Mouse (Mus musculus) hindbrain, embryonic 11.5 days (tissue): ENCODE data around the gene Pi16. TPM values are rescaled to one million over a fixed set of nuclear protein-coding genes. Genes with fewer than 3 reads are reported as not detected.
A peak's percentile ranks its signal among the peaks of the same experiment; 100 is the strongest.
"Not testable (repeated sequence)": the region's sequence is repeated elsewhere in the genome, so short reads cannot be mapped to it uniquely, and the experiment has no call there.

ENCODE experiments used
- ATAC-seq: fragments of 200-750 bp; cut with Nextera tagmentation; 2 replicates; pipeline ENCODE4 v1.8.0; 2017; ENCODE audit warnings: mild to moderate bottlenecking, moderate TSS enrichment, moderate library complexity; ENCODE audit not compliant: low FRiP score
- DNase-seq: peaks from one replicate; pipeline ENCODE4 v3.0.0-alpha.2; 2015; ENCODE audit warnings: low spot score
- H3K27ac ChIP-seq: fragments of 300-500 bp; sonication (generic); 2 replicates; pipeline ENCODE4 v1.5.1; 2014; ENCODE audit warnings: mild to moderate bottlenecking, low read depth, low read length
- H3K27me3 ChIP-seq: fragments of 300-500 bp; sonication (generic); 2 replicates; pipeline ENCODE4 v1.6.1; 2014; ENCODE audit warnings: mild to moderate bottlenecking, low read length, moderate library complexity, mixed read lengths; ENCODE audit not compliant: control insufficient read depth, insufficient read depth
- H3K36me3 ChIP-seq: fragments of 300-500 bp; sonication (generic); 2 replicates; pipeline ENCODE4 v1.6.1; 2014; ENCODE audit warnings: mild to moderate bottlenecking, low read length, moderate library complexity, mixed read lengths; ENCODE audit not compliant: control insufficient read depth, insufficient read depth
- H3K4me1 ChIP-seq: fragments of 300-500 bp; sonication (generic); replicated peaks from 2 replicates; pipeline ENCODE4 v1.6.1; 2014; ENCODE audit warnings: low read length, mixed read lengths; ENCODE audit not compliant: control insufficient read depth, insufficient read depth
- H3K4me2 ChIP-seq: fragments of 300-500 bp; sonication (generic); replicated peaks from 2 replicates; pipeline ENCODE4 v1.6.1; 2014; ENCODE audit warnings: mild to moderate bottlenecking, low read depth, low read length
- H3K4me3 ChIP-seq: fragments of 300-500 bp; sonication (generic); 2 replicates; pipeline ENCODE4 v1.5.1; 2014; ENCODE audit warnings: low read depth, low read length
- H3K9ac ChIP-seq: fragments of 300-500 bp; sonication (generic); 2 replicates; pipeline ENCODE4 v1.6.1; 2014; ENCODE audit warnings: low read depth, low read length
- H3K9me3 ChIP-seq: fragments of 300-500 bp; sonication (generic); 2 replicates; pipeline ENCODE4 v1.6.1; 2016; ENCODE audit warnings: low read length; ENCODE audit not compliant: control insufficient read depth
- WGBS: fragments of 180-500 bp; shearing (Covaris S2); extraction: QIAGEN DNeasy Blood & Tissue Kit; methylation state at CpG from one replicate; pipeline ENCODE4 v1.1.7; 2014; 5-methylcytosine and 5-hydroxymethylcytosine counted together
- polyA plus RNA-seq: library from polyadenylated mRNA; unstranded; fragments of >200 nt; fragmentation: Nextera tagmentation; extraction: Ambion mirVana; gene quantifications from 2 replicates; pipeline ENCODE4 v1.2.1, GENCODE M21; 2014

The Pi16 gene
- 0.32 and 0.67 TPM in 2 replicates for polyA plus RNA-seq

- DNase-seq, H3K36me3 ChIP-seq, H3K4me1 ChIP-seq, H3K4me2 ChIP-seq, ATAC-seq, H3K27ac ChIP-seq, H3K4me3 ChIP-seq, H3K9ac ChIP-seq, H3K9me3 ChIP-seq: not testable (repeated sequence)
- WGBS, result 90% methylated on average over 3 of the region's 3 CpGs
- peaks cover 21% of the 10 kb centered on the region for H3K27me3 ChIP-seq
Observed at GRCm38 (mm10) chr17:29317380-29317779, at the start of gene Pi16. TSS of gene Pi16 (plus strand) at chr17:29317680.

GRCm38 (mm10) chr17:29267931-29268681 is 49.4 kb upstream of the Pi16 start:
- peak overlapping the region; percentile 84 for H3K4me3 ChIP-seq
- H3K9me3 ChIP-seq, result no peaks in the 10 kb centered on the region
- no peak overlapping the region for H3K9ac ChIP-seq
- 61% methylated on average over 6 of the region's 6 CpGs for WGBS
- no peaks in the 10 kb centered on the region for H3K36me3 ChIP-seq
- H3K4me2 ChIP-seq, result peak overlapping the region; percentile 19; the same call in 1 of the 2 replicates
- H3K4me1 ChIP-seq, result 0 out of 2 replicates have a peak, but pooled peaks cover 3% of the 10 kb centered on the region
- no peak overlapping the region; the same call in 1 of the 2 replicates for H3K27ac ChIP-seq
- peak; percentile 43; the same call in 1 of the 2 replicates for ATAC-seq
- DNase-seq, result no peak
- no peaks in the 10 kb centered on the region for H3K27me3 ChIP-seq

- Histone ChIP-seq H3K36me3 (no peaks in the 10 kb centered on the region), H3K27me3 (no peaks in the 10 kb centered on the region), H3K4me2 (peak within 1 kb of the TSS; percentile 75), H3K27ac (peak within 1 kb of the TSS; percentile 89), H3K9me3 (no peaks in the 10 kb centered on the region), H3K9ac (peak within 1 kb of the TSS; percentile 96), H3K4me3 (peak within 1 kb of the TSS; percentile 84), H3K4me1 (0 out of 2 replicates have a peak, but pooled peaks cover 3% of the 10 kb centered on the region)
- 1% methylated on average over 39 of the region's 63 CpGs for WGBS
- peak; percentile 96 for DNase-seq
- ATAC-seq, result peak; percentile 89
Observed at GRCm38 (mm10) chr17:29268682-29269348, 48.7 kb upstream of the Pi16 start, which contains the start of gene BC004004. TSS of gene BC004004 (plus strand) at chr17:29268788.

GRCm38 (mm10) chr17:29269349-29269706 is 48.2 kb upstream of the Pi16 start:
- 29% methylated on average over 10 of the region's 10 CpGs for WGBS

GRCm38 (mm10) chr17:29270148-29270698 is 47.3 kb upstream of the Pi16 start:
- Histone ChIP-seq H3K4me2 (no peak overlapping the region; the same call in 1 of the 2 replicates), H3K9me3 (no peaks in the 10 kb centered on the region), H3K4me1 (no peaks in the 10 kb centered on the region), H3K36me3 (no peaks in the 10 kb centered on the region), H3K4me3 (no peak overlapping the region), H3K9ac (no peak overlapping the region), H3K27me3 (no peaks in the 10 kb centered on the region), H3K27ac (no peak overlapping the region)
- ATAC-seq (no peak), DNase-seq (no peak)
- WGBS, result 92% methylated on average over 9 of the region's 9 CpGs

More at GRCm38 (mm10) chr17:29269349-29269706, 48.2 kb upstream of the Pi16 start:
- no peaks in the 10 kb centered on the region for H3K9me3 ChIP-seq
- no peaks in the 10 kb centered on the region for H3K36me3 ChIP-seq
- H3K9ac ChIP-seq, result peak overlapping the region; percentile 96
- DNase-seq (no peak), ATAC-seq (no peak)
- 0 out of 2 replicates have a peak, but pooled peaks cover 3% of the 10 kb centered on the region for H3K4me1 ChIP-seq
- peak overlapping the region; percentile 75 for H3K4me2 ChIP-seq
- peak overlapping the region; percentile 89 for H3K27ac ChIP-seq
- H3K4me3 ChIP-seq, result peak overlapping the region; percentile 84
- H3K27me3 ChIP-seq, result no peaks in the 10 kb centered on the region

- no peaks in the 10 kb centered on the region for H3K36me3 ChIP-seq
- ATAC-seq (no peak), DNase-seq (no peak)
- no peaks in the 10 kb centered on the region for H3K4me1 ChIP-seq
- 80% methylated on average over 7 of the region's 7 CpGs for WGBS
- no peak overlapping the region for H3K9ac ChIP-seq
- H3K4me3 ChIP-seq, result no peak overlapping the region
- H3K27ac ChIP-seq, result no peak overlapping the region
- no peaks in the 10 kb centered on the region for H3K27me3 ChIP-seq
- no peak overlapping the region for H3K4me2 ChIP-seq
- no peaks in the 10 kb centered on the region for H3K9me3 ChIP-seq
Observed at GRCm38 (mm10) chr17:29273156-29273555, 44.3 kb upstream of the Pi16 start.

GRCm38 (mm10) chr17:29273889-29274288 is 43.6 kb upstream of the Pi16 start:
- no peak overlapping the region for H3K4me3 ChIP-seq
- DNase-seq, result no peak

GRCm38 (mm10) chr17:29280422-29280821 is 37.1 kb upstream of the Pi16 start:
- no peaks in the 10 kb centered on the region for H3K4me1 ChIP-seq
- H3K4me2 ChIP-seq, result no peak overlapping the region
- ATAC-seq, result no peak
- H3K27ac ChIP-seq, result no peak overlapping the region
- no peak overlapping the region for H3K4me3 ChIP-seq
- WGBS, result 85% methylated on average over 5 of the region's 5 CpGs
- no peaks in the 10 kb centered on the region for H3K27me3 ChIP-seq
- no peaks in the 10 kb centered on the region for H3K9me3 ChIP-seq
- H3K36me3 ChIP-seq, result no peaks in the 10 kb centered on the region
- H3K9ac ChIP-seq, result no peak overlapping the region
- no peak for DNase-seq

More at GRCm38 (mm10) chr17:29273889-29274288, 43.6 kb upstream of the Pi16 start:
- Histone ChIP-seq H3K27me3 (no peaks in the 10 kb centered on the region), H3K27ac (no peak overlapping the region), H3K4me1 (no peaks in the 10 kb centered on the region), H3K9me3 (no peaks in the 10 kb centered on the region), H3K9ac (no peak overlapping the region), H3K4me2 (no peak overlapping the region), H3K36me3 (no peaks in the 10 kb centered on the region)
- no peak for ATAC-seq
- 84% methylated on average over 11 of the region's 11 CpGs for whole genome bisulfite sequencing
